Mouse (Mus musculus): Measurements from ENCODE around the gene Rock2. TPM values are rescaled to one million over a fixed set of nuclear protein-coding genes. Genes with fewer than 3 reads are reported as not detected.

Rock2 gene
- polyA plus RNA-seq, 1 experiment from 2014 or later: 23.8 TPM

DNA sequence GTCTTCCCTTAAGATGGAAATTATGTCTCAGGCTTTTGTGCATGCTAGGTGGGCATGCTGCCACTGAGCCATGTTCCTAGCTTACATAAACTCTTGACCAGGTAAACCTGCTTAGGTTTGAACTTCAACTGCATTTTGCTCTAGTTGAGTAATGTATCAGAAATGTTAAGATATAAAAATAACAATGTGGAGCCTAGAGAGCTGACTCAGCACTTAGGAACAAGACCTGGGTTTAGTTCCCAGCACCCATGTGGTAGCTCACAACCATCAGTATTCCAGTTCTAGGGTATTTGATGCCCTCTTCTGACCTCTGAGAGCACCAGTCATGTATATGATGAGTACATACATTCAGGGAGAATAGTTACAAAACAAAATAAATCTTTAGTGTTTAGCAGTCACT, 82.4 kb downstream of the Rock2 start:
- Histone ChIP-seq H3K27ac (no peak overlapping the region), H3K4me3 (ENCODE audit: inconsistent target) (no peak overlapping the region), H3K36me3 (ENCODE audit: inconsistent target) (peaks cover 79% of the 10 kb centered on the region), H3K79me2 (ENCODE audit: inconsistent target) (no peaks in the 10 kb centered on the region)

DNA sequence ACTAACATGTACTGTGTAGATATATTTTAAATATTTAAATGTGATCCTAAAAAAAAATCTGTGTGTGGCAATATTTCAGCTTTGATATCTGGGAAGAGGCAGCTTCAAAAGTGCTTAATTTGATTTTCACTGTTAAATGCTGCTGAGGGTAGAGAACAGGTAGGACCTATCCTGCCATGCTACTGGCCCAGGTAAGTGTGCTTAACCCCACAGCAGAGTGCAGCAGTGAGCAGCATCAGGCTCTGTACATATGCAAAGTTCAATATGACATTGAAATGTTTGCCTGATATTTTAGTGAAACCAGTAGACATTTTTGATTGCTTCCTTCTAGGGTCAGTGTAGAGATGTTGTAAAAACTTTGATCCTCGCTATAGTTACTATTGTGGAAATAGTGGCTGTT, 91.1 kb downstream of the Rock2 start:
- H3K79me2 ChIP-seq (ENCODE audit: inconsistent target): no peaks in the 10 kb centered on the region
- H3K27ac ChIP-seq: no peak overlapping the region
- H3K36me3 ChIP-seq (ENCODE audit: inconsistent target): peaks cover 40% of the 10 kb centered on the region
- 89% methylated on average over 1 of the region's 1 CpGs for WGBS (ENCODE audit: missing documents)
- H3K4me3 ChIP-seq (ENCODE audit: inconsistent target): no peak overlapping the region

DNA sequence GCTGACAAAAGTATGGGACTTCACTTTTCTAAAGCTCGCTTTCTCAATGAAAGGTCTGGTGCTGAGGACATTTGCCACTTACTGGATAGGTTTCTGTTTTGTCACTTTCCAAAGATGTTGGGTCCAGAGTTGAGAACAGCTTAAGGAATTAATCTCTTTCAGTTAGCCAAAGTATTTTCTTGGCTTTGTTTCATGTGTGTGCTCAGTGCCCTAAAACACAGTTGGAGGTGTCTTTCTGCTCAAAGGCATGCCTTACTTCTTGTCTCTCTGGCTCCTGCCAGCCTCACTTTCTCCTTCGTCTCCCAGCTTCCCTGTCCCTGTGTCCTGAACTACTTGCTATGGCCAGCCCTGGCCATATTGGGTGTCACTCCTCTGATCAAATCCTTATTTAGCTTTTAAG, 96.7 kb downstream of the Rock2 start:
- Histone ChIP-seq H3K4me3 (ENCODE audit: inconsistent target) (no peak overlapping the region), H3K79me2 (ENCODE audit: inconsistent target) (no peaks in the 10 kb centered on the region), H3K27ac (no peak overlapping the region), H3K36me3 (ENCODE audit: inconsistent target) (peaks cover 81% of the 10 kb centered on the region)
- WGBS (ENCODE audit: missing documents): 97% methylated on average over 2 of the region's 2 CpGs

DNA sequence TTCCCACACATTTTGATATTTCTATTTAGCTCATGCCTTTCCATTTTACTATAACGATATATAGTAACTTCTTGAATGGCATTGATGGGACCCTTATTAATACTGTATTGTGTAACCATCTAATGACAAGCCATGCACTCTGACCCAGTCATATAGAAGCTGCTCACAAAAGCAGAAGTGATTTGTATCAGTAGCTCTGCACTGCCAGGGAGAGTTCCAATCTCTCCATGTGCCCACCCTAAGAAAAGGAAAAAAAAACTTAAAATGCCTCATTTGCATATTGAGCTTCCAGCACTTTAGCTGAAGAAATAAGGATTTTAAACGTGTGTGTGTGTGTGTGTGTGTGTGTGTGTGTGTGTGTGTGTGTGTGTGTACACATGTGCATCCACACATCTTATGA, 97.7 kb downstream of the Rock2 start:
- Histone ChIP-seq H3K36me3 (ENCODE audit: inconsistent target) (peaks cover 83% of the 10 kb centered on the region), H3K27ac (no peak overlapping the region), H3K79me2 (ENCODE audit: inconsistent target) (no peaks in the 10 kb centered on the region), H3K4me3 (ENCODE audit: inconsistent target) (no peak overlapping the region)
- 95% methylated on average over 2 of the region's 2 CpGs for WGBS (ENCODE audit: missing documents)

DNA sequence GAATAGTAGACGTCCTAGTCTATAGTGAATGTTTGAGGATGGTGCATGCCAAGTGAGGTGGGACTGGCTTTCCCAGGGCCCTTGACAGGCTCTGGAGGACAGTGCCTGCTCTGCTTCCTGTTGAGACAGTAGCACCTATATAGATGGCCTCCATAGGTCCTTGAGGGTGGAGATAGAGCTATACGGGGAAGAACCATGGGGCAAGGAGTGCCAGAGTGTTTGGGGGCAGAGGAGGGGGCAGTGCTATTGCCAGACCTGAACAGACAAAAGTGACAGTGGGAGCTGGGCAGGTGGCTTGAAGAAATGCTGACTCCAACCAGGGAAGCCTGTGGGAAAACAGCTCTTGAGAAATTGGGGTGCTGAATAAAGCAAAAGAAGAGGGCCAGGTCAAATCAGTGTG, 99.6 kb downstream of the Rock2 start:
- WGBS (ENCODE audit: missing documents): 87% methylated on average over 1 of the region's 2 CpGs
- peaks cover 15% of the 10 kb centered on the region for H3K79me2 ChIP-seq (ENCODE audit: inconsistent target)

DNA sequence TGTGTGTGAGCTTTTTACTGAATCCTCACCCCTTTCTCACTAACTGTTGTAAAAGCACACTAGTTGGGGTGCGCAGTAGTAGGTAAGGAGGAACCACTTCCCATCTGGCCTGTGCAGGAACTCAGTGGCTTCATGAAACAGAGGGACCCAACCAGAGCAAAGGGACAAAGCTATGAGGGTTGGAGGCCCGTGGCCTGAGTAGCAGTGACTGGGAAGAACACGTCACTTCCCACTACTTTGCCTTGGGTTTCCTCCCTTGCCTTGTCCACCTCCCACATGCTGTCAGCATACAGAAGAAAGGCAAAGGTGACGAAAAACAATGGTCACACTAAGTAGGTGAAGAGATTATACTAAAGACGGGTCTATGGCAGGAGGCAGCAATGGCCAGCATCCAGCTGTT, 101.6 kb downstream of the Rock2 start:
- peaks cover 57% of the 10 kb centered on the region for H3K36me3 ChIP-seq (ENCODE audit: inconsistent target)
- H3K27ac ChIP-seq: no peak overlapping the region
- H3K79me2 ChIP-seq (ENCODE audit: inconsistent target): peaks cover 20% of the 10 kb centered on the region
- WGBS (ENCODE audit: missing documents): 77% methylated on average over 5 of the region's 5 CpGs
- no peak overlapping the region for H3K4me3 ChIP-seq (ENCODE audit: inconsistent target)

More for the DNA sequence above, 99.6 kb downstream of the Rock2 start:
- Histone ChIP-seq H3K27ac (no peak overlapping the region), H3K36me3 (ENCODE audit: inconsistent target) (peaks cover 65% of the 10 kb centered on the region), H3K4me3 (ENCODE audit: inconsistent target) (no peak overlapping the region)

DNA sequence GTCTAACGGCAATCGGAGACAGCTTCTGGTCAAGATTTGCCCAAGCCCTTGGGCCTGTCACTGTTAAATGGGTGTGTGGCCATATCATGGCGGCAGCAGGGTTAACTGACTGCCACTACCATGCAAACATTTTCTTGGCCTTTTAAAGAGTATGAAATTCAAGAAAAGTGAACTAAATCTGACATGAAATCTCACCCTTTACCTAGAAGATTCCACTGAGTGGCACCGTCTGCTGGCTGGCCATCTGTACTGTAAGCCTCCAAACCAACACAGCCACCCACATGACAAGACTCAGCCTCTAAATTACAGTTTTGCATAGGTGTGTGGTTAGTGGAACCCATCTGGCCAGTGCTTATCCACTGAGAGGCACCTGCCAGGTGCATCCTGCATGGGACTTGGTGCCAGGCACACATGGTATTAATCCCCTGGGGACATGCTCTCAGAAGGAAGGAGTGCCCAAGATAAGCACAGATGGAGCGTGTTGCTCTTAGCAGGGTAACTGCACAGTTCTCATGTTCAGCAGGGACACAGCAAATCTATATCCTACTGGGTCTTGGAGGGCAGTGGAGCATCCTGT, 102.3 kb downstream of the Rock2 start:
- Histone ChIP-seq H3K36me3 (ENCODE audit: inconsistent target) (peaks cover 50% of the 10 kb centered on the region), H3K27ac (no peak overlapping the region), H3K79me2 (ENCODE audit: inconsistent target) (peaks cover 20% of the 10 kb centered on the region), H3K4me3 (ENCODE audit: inconsistent target) (no peak overlapping the region)
- 96% methylated on average over 5 of the region's 5 CpGs for WGBS (ENCODE audit: missing documents)

DNA sequence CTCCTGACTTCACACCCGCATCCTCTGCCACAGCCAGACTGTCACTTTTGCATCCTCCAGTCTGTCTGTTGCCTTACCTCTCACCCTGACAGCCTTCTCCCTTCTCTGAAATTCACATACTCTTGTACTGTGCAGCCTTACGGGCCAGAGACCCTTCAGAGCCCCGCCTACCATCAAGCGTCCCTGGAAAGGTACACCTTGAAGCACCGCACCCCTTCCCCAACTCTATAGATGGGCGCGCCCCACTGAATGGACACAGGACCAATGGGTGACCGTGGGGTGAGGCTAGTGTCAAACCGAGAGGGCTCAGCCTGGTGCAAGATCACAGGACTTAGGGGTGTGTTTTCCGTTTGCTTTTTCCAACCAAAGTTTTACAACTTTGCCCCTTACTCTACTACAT, 104.5 kb downstream of the Rock2 start:
- peak overlapping the region; percentile 75 for H3K4me3 ChIP-seq (ENCODE audit: inconsistent target)
- peaks cover 20% of the 10 kb centered on the region for H3K79me2 ChIP-seq (ENCODE audit: inconsistent target)
- H3K27ac ChIP-seq: peak overlapping the region; percentile 87
- peaks cover 30% of the 10 kb centered on the region for H3K36me3 ChIP-seq (ENCODE audit: inconsistent target)
- WGBS (ENCODE audit: missing documents): 9% methylated on average over 10 of the region's 10 CpGs

DNA sequence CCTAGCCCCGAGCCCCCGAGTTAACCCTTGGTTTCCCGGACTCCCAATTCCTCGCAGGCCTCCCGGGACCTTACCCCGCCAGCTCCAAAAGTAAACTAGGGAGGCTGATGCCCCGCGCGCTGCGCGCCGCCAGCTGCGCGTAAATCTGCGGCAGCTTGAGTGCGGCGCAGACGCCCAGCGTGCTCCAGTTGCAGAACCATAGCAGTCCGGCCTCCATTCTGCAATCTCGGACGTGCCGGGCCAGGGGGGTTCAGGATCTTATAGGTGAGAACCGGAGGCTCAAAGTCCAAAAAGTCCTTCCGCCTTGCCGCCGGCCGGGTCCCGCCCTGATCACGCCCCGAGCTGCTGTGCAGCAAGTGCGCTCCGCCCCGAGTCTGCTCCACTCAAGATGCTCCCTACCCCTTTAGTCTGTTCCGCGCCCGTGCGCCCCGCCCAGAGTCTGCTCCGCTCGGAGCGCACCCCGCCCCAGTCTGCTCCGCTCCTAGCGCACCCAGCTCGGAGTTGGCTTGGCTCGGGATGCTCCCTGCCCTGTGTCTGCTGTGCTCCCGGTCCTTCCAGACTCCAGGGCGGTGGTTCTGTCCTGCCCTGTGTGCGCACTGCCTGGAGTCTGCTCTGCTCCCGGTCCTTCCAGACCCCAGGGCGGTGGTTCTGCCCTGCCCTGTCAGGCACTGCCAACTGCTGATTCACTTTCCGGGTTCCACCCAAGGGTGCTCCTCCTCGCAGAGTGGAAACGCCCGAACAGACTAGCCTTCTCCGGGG, 105.2 kb downstream of the Rock2 start, which contains the start of gene Pqlc3:
Gene Pqlc3, minus strand, starts transcription at position 670 of the 759 bp plus-strand sequence.
- H3K27ac ChIP-seq: peak within 1 kb of the TSS; percentile 87
- H3K36me3 ChIP-seq (ENCODE audit: inconsistent target): peaks cover 23% of the 10 kb centered on the region
- peaks cover 20% of the 10 kb centered on the region for H3K79me2 ChIP-seq (ENCODE audit: inconsistent target)
- H3K4me3 ChIP-seq (ENCODE audit: inconsistent target): peak within 1 kb of the TSS; percentile 75
- 0% methylated on average over 56 of the region's 57 CpGs for whole genome bisulfite sequencing (ENCODE audit: missing documents)

DNA sequence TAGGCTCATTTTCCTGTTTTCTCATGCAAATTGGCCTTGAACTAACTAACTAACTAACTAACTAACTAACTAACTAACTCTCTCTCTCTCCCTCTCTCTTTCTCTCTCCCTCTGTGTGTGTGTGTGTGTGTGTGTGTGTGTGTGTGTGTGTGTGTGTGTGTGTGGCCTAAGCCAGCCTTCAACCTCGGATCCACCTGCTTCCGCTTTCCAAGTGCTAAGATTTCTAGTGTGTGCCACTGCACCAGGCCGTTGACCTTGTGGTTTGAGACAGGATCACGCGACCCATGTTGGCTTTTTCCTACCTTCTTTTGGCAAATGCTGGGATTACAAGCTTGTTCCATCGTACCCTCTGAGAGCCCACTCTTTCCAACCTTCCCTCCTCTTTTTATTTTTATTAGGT, 105.9 kb downstream of the Rock2 start:
- 3% methylated on average over 6 of the region's 6 CpGs for WGBS (ENCODE audit: missing documents)
- H3K36me3 ChIP-seq (ENCODE audit: inconsistent target): peaks cover 16% of the 10 kb centered on the region; the same call in 1 of the 2 replicates
- H3K79me2 ChIP-seq (ENCODE audit: inconsistent target): peaks cover 20% of the 10 kb centered on the region
- H3K4me3 ChIP-seq (ENCODE audit: inconsistent target): peak overlapping the region; percentile 75; the same call in 1 of the 2 replicates
- peak overlapping the region; percentile 87 for H3K27ac ChIP-seq

DNA sequence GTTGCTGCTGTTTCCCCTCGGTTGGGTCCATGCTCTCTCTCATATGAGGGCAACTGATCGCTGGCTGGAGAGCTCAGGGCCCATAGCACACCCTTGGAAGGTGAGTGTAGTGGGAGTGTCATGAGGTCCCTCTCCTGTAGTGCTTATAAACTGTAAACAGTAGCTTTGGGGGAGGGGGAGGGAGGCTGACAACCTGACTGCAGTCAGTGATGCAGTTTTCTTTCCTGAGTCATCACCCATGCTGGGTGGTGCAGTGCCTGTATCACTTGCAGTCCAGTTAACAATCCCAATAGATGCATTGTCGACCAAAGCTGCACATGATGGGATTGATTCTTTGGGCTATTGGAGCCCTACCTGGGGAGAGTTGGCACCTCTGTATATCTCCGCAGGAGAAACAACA, 106.5 kb downstream of the Rock2 start:
- Histone ChIP-seq H3K4me3 (ENCODE audit: inconsistent target) (no peak overlapping the region), H3K79me2 (ENCODE audit: inconsistent target) (peaks cover 20% of the 10 kb centered on the region), H3K36me3 (ENCODE audit: inconsistent target) (0 out of 2 replicates have a peak, but pooled peaks cover 12% of the 10 kb centered on the region), H3K27ac (peak overlapping the region; percentile 87)
- 58% methylated on average over 4 of the region's 4 CpGs for WGBS (ENCODE audit: missing documents)

DNA sequence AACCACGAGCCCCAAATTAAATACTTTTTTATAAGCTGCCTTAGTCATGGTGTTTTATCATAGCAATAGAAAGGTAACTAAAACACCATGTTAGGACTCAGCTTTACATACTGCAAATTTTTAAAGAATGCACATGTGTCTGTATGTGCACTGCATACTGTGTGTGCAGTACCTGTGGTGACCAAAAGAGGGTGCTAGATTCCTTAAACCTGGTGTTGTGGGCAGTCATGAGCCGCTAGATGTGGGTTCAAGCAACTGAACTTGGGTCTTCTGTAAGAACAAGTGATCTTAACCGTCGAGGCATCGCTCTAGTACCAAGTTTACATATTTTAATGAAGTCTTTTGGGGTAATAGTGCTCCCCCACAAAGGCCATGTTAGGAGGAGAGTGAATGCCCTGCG, 114.8 kb downstream of the Rock2 start:
- Histone ChIP-seq H3K36me3 (ENCODE audit: inconsistent target) (no peaks in the 10 kb centered on the region), H3K79me2 (ENCODE audit: inconsistent target) (no peaks in the 10 kb centered on the region), H3K4me3 (ENCODE audit: inconsistent target) (no peak overlapping the region), H3K27ac (no peak overlapping the region)
- 98% methylated on average over 6 of the region's 6 CpGs for WGBS (ENCODE audit: missing documents)

DNA sequence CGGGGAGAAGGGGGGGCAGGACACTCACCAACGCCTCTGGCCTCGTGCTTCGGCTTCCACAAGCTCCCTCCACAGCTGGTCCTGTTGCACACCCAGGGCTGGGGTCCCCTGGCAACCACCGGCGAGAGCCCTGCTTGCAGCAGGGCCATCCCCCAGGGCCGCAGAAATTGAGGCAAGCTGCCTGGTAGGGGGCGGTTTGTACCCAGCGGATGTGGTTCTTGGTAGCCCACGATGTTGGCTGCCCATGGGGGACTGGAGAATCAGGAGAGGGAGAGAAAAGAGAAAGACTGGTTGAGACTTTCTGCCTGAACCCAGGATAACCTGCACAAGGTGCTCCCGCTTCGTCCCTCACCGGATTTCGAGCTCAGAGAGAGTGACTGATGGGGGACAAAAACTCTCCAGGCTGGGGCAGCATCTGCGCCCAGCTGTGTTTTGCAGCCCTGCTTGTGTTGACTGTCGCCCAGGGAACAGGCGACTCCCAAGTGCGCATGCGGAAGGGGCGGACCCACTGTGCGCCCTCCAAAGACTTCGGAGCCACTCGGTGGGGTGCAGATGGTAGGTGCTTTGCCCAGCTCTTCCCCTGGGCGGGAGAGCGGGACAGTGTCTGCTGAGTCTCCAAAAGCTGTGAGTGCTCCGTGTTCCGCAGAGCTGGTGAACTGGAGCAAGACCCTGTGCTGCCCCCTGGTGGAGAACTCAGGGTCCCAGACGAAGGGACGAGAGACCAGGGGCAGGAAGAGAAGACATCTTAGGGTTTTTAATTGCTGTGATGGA, 116.6 kb downstream of the Rock2 start, which contains the start of gene 2410004P03Rik:
Gene 2410004P03Rik, minus strand, starts transcription at position 628 of the 771 bp plus-strand sequence.
- WGBS (ENCODE audit: missing documents): 14% methylated on average over 29 of the region's 29 CpGs
- no peaks in the 10 kb centered on the region for H3K79me2 ChIP-seq (ENCODE audit: inconsistent target)
- no peak within 1 kb of the TSS for H3K27ac ChIP-seq
- H3K4me3 ChIP-seq (ENCODE audit: inconsistent target): peak within 1 kb of the TSS; percentile 22; the same call in 1 of the 2 replicates
- no peaks in the 10 kb centered on the region for H3K36me3 ChIP-seq (ENCODE audit: inconsistent target)

DNA sequence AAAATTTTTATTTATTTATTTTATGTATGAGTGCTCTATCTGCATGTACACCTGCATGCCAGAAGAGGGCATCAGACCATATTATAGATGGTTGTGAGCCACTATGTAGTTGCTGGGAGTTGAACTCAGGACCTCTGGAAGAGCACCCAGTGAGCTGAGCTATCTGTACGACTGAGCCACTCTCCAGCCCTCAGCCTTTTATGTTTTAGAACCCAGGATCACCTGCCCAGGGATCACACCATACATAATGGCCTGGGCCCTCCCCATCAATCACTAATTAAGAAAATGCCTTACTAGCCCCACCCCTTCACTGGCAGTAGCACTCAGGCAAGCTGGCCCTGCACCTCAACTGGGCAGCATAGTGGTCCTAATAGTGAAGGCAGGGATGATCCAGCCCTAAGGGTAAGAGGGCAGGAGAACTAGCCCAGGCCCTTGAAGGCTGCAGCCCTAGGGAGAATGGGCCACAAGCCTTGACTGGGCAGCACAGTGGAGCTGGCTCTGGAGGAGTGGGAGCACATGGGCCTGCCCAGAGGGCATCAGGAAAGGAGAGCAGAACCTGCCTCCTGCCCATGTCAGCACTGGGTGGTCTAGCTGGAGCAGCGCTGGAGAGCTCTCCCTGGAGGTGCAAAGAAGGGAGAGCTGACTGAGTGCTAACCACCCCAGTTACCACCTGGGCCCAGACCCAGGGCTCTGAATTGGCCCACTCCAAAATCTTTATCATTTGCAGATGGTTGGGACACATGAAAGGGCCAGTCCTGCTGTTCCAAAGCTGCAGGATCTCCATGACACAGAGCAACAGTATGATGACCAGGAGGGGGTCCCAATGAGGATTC, 117.6 kb downstream of the Rock2 start:
- Histone ChIP-seq H3K36me3 (ENCODE audit: inconsistent target) (no peaks in the 10 kb centered on the region), H3K4me3 (ENCODE audit: inconsistent target) (no peak overlapping the region)
- WGBS (ENCODE audit: missing documents): 94% methylated on average over 2 of the region's 2 CpGs

More for the DNA sequence above, 117.6 kb downstream of the Rock2 start:
- no peak overlapping the region for H3K27ac ChIP-seq
- no peaks in the 10 kb centered on the region for H3K79me2 ChIP-seq (ENCODE audit: inconsistent target)

All from macrophage (primary cell).